Mouse (Mus musculus): ENCODE measurements around the gene Ube2s.

- TF ChIP-seq CTCF (IDR thresholded peaks at IDR 0.05; ENCODE audit: extremely low read depth, insufficient read length, insufficient replicate concordance, low read depth, low read length) (no peak), POLR2A (IDR thresholded peaks at IDR 0.05; ENCODE audit: low read depth, low read length) (no peak)
Measured at GRCm38 (mm10) chr7:4835631-4836327, 23.4 kb upstream of the Ube2s start.
